Mouse (Mus musculus): ENCODE measurements at regions not wholly inside any gene's neighbourhood (a gene's known extent, or its start where the extent isn't known, plus 50 kb on each side); places are given as distances from the start of the nearest gene placed in this dataset.

GRCm38 (mm10) chr15:40075334-40075893, 58.8 kb upstream of the 9330182O14Rik start:
- 56% methylated on average over 3 of the region's 3 CpGs for WGBS
- Histone ChIP-seq H3K4me3 (ENCODE audit: low read depth, low read length) (no peak overlapping the region), H3K9ac (ENCODE audit: low read length) (no peak overlapping the region), H3K4me1 (ENCODE audit: control insufficient read depth, insufficient read depth, low read length) (no peaks in the 10 kb centered on the region), H3K27ac (ENCODE audit: low read depth, low read length) (no peak overlapping the region), H3K27me3 (ENCODE audit: control insufficient read depth, insufficient read depth, low read length) (no peaks in the 10 kb centered on the region), H3K9me3 (ENCODE audit: control insufficient read depth, low read length) (no peaks in the 10 kb centered on the region), H3K36me3 (ENCODE audit: control insufficient read depth, insufficient read depth, low read length) (no peaks in the 10 kb centered on the region), H3K4me2 (no peak overlapping the region)
- DNase-seq (ENCODE audit: low spot score, missing footprints), result peak; percentile 80
- no peak for ATAC-seq (ENCODE audit: low FRiP score)

GRCm38 (mm10) chr15:40079872-40080271, 54.3 kb upstream of the 9330182O14Rik start:
- Histone ChIP-seq H3K4me2 (no peak overlapping the region), H3K4me3 (ENCODE audit: low read depth, low read length) (no peak overlapping the region), H3K9ac (ENCODE audit: low read length) (no peak overlapping the region), H3K27me3 (ENCODE audit: control insufficient read depth, insufficient read depth, low read length) (no peaks in the 10 kb centered on the region), H3K27ac (ENCODE audit: low read depth, low read length) (no peak overlapping the region), H3K36me3 (ENCODE audit: control insufficient read depth, insufficient read depth, low read length) (no peaks in the 10 kb centered on the region), H3K9me3 (ENCODE audit: control insufficient read depth, low read length) (no peaks in the 10 kb centered on the region), H3K4me1 (ENCODE audit: control insufficient read depth, insufficient read depth, low read length) (no peaks in the 10 kb centered on the region)
- DNase-seq (ENCODE audit: low spot score, missing footprints) (no peak), ATAC-seq (ENCODE audit: low FRiP score) (no peak)
- WGBS, result 94% methylated on average over 6 of the region's 6 CpGs
